Mouse (Mus musculus) intestine, embryonic 16.5 days (tissue): ENCODE data around the gene Olfr221. TPM values are rescaled to one million over a fixed set of nuclear protein-coding genes. Genes with fewer than 3 reads are reported as not detected.
"Not testable (repeated sequence)": the region's sequence is repeated elsewhere in the genome, so short reads cannot be mapped to it uniquely, and the experiment has no call there.

ENCODE experiments used
- ATAC-seq: fragments of 200-750 bp; cut with Nextera tagmentation; 2 replicates; pipeline ENCODE4 v1.8.0; 2017; ENCODE audit warnings: moderate TSS enrichment, moderate library complexity
- H3K27ac ChIP-seq: fragments of 300-500 bp; sonication (generic); 2 replicates; pipeline ENCODE4 v1.5.1; 2014; ENCODE audit warnings: mild to moderate bottlenecking, low read length
- H3K27me3 ChIP-seq: fragments of 300-500 bp; sonication (generic); replicated peaks from 2 replicates; pipeline ENCODE4 v1.6.1; 2014; ENCODE audit warnings: low read length, control low read depth, mixed read lengths; ENCODE audit not compliant: control insufficient read depth, insufficient read depth
- H3K36me3 ChIP-seq: fragments of 300-500 bp; sonication (generic); 2 replicates; pipeline ENCODE4 v1.6.1; 2014; ENCODE audit warnings: low read length, control low read depth; ENCODE audit not compliant: control insufficient read depth, insufficient read depth
- H3K4me1 ChIP-seq: fragments of 300-500 bp; sonication (generic); 2 replicates; pipeline ENCODE4 v1.6.1; 2014; ENCODE audit warnings: low read length, control low read depth, mixed read lengths; ENCODE audit not compliant: control insufficient read depth, insufficient read depth
- H3K4me2 ChIP-seq: fragments of 300-500 bp; sonication (generic); 2 replicates; pipeline ENCODE4 v1.6.1; 2014; ENCODE audit warnings: low read depth, low read length, control low read depth
- H3K4me3 ChIP-seq: fragments of 300-500 bp; sonication (generic); 2 replicates; pipeline ENCODE4 v1.5.1; 2014; ENCODE audit warnings: mild to moderate bottlenecking, low read length
- H3K9ac ChIP-seq: fragments of 300-500 bp; sonication (generic); 2 replicates; pipeline ENCODE4 v1.6.1; 2014; ENCODE audit warnings: low read depth, low read length
- H3K9me3 ChIP-seq: fragments of 300-500 bp; sonication (generic); 2 replicates; pipeline ENCODE4 v1.6.1; 2016; ENCODE audit warnings: low read length, control low read depth; ENCODE audit not compliant: control insufficient read depth
- WGBS: fragments of 180-500 bp; shearing (Covaris S2); extraction: QIAGEN DNeasy Blood & Tissue Kit; methylation state at CpG from one replicate; pipeline ENCODE4 v1.1.7; 2014; 5-methylcytosine and 5-hydroxymethylcytosine counted together
- polyA plus RNA-seq: library from polyadenylated mRNA; unstranded; fragments of >200 nt; fragmentation: Nextera tagmentation; extraction: Ambion mirVana; gene quantifications from 2 replicates; pipeline ENCODE4 v1.2.1, GENCODE M21; 2015

Gene Olfr221
- not detected in 2 replicates for polyA plus RNA-seq

DNA sequence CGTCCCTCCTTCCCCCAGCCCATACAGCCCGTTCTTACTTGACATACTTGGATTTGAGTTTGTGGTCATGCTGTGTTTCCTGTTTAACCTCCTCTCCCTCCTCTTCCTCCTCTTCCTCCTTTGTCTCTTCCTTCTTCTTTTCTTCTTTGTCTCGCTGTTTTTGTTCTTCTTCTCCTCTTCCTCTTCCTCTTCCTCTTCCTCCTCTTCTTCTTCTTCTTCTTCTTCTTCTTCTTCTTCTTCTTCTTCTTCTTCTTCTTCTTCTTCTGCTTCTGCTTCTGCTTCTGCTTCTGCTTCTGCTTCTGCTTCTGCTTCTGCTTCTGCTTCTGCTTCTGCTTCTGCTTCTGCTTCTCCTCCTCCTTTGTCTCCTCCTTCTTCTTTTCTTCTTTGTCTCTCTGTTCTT lies at the start of gene Olfr221:
Gene Olfr221, minus strand, starts transcription at position 101 of the 400 bp plus-strand sequence.
- H3K4me3 ChIP-seq, H3K4me1 ChIP-seq, H3K36me3 ChIP-seq, H3K4me2 ChIP-seq, H3K9me3 ChIP-seq, H3K27me3 ChIP-seq, H3K27ac ChIP-seq, H3K9ac ChIP-seq, ATAC-seq: not testable (repeated sequence)
- WGBS, result 65% methylated on average over 3 of the region's 3 CpGs

GRCm38 (mm10) chr14:52083083-52083482 lies 40.8 kb upstream of the Olfr221 start:
- no peaks in the 10 kb centered on the region for H3K4me1 ChIP-seq
- no peak overlapping the region for H3K9ac ChIP-seq
- H3K27ac ChIP-seq, result no peak overlapping the region
- H3K4me3 ChIP-seq, result no peak overlapping the region
- no peak overlapping the region for H3K4me2 ChIP-seq
- no peaks in the 10 kb centered on the region for H3K9me3 ChIP-seq
- H3K27me3 ChIP-seq, result no peaks in the 10 kb centered on the region
- H3K36me3 ChIP-seq, result 0 out of 2 replicates have a peak, but pooled peaks cover 4% of the 10 kb centered on the region
- no peak for ATAC-seq

GRCm38 (mm10) chr14:52071599-52072137 lies 29.4 kb upstream of the Olfr221 start:
- no peaks in the 10 kb centered on the region for H3K4me1 ChIP-seq
- H3K4me3 ChIP-seq, result no peak overlapping the region
- H3K27me3 ChIP-seq, result no peaks in the 10 kb centered on the region
- WGBS, result 92% methylated on average over 15 of the region's 15 CpGs
- peaks cover 10% of the 10 kb centered on the region; the same call in 1 of the 2 replicates for H3K36me3 ChIP-seq
- H3K4me2 ChIP-seq, result no peak overlapping the region
- no peaks in the 10 kb centered on the region for H3K9me3 ChIP-seq
- peak; percentile 37 for ATAC-seq
- no peak overlapping the region for H3K27ac ChIP-seq
- H3K9ac ChIP-seq, result no peak overlapping the region

DNA sequence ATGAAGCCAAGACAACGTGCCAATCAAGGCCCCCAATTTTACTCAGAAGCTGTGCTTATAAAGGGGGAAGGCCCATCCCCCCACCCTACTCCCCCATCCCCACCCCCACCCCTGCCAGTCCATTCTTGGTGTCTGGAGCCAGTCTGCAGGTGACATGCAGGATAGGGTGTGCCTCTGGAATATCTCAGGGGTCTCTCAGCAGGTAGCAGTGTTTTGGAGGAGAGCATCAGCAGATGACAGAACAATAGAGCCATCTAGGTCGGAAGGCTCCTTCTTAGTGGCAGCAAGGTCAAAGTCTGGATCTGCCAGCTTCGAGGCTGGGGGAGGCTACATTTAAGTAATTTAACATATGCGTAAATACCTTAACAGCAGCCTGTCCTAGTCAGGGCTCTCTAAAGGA lies 23.9 kb upstream of the Olfr221 start:
- no peak overlapping the region for H3K4me2 ChIP-seq
- H3K27me3 ChIP-seq, result no peaks in the 10 kb centered on the region
- H3K9me3 ChIP-seq, result no peaks in the 10 kb centered on the region
- no peak overlapping the region for H3K4me3 ChIP-seq
- no peaks in the 10 kb centered on the region for H3K36me3 ChIP-seq
- WGBS, result 54% methylated on average over 4 of the region's 4 CpGs
- H3K9ac ChIP-seq, result no peak overlapping the region
- ATAC-seq, result no peak
- H3K27ac ChIP-seq, result no peak overlapping the region
- no peaks in the 10 kb centered on the region for H3K4me1 ChIP-seq

DNA sequence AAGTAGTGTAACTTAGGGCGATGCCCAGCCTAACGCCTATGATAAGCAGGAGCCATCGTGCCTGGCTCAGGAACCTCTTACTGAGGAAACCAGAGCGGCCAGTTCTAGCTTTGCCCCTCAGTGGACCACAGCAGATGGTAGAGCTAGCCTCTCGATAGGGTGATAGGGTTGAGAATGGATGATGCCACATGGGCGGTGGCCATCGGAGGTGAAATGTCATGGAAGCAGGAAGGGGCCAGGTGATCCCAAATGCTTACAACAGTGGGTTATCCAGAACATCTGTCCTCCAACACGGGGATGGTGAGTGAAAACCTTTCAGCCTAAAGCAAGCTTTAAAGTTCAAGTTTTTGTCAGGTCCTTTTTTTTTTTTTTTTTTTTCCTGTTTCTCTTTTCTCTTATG lies 19.5 kb upstream of the Olfr221 start:
- H3K4me3 ChIP-seq, result no peak overlapping the region
- no peaks in the 10 kb centered on the region for H3K9me3 ChIP-seq
- H3K36me3 ChIP-seq, result no peaks in the 10 kb centered on the region
- no peak for ATAC-seq
- no peak overlapping the region for H3K4me2 ChIP-seq
- no peak overlapping the region for H3K27ac ChIP-seq
- no peaks in the 10 kb centered on the region; the same call in 1 of the 2 replicates for H3K4me1 ChIP-seq
- H3K9ac ChIP-seq, result no peak overlapping the region
- 87% methylated on average over 8 of the region's 8 CpGs for WGBS
- H3K27me3 ChIP-seq, result no peaks in the 10 kb centered on the region

DNA sequence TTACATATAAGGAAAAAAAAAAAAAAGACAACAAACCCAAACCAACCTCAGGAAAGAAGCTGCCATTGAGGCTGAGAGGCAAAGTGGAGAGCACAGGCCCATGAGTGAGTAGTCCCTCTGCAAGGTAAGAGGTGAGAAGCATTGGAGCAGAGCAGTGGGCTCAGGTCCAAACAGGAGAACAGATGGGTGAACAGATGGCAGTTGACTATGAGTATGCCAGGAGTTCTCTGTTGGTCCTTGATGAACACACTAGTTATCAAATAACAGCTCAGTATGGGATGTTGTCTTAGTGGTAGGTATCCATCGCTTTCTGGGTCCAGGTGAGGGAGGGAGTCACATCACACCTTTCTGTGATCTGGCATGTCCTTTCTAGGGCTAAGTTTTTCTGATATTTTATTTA lies 18.5 kb upstream of the Olfr221 start:
- Histone ChIP-seq H3K27ac (no peak overlapping the region), H3K9ac (no peak overlapping the region), H3K4me3 (no peak overlapping the region), H3K36me3 (no peaks in the 10 kb centered on the region), H3K27me3 (no peaks in the 10 kb centered on the region), H3K4me1 (no peaks in the 10 kb centered on the region; the same call in 1 of the 2 replicates), H3K4me2 (no peak overlapping the region), H3K9me3 (no peaks in the 10 kb centered on the region)
- ATAC-seq, result no peak
- WGBS, result 78% methylated on average over 1 of the region's 1 CpGs

DNA sequence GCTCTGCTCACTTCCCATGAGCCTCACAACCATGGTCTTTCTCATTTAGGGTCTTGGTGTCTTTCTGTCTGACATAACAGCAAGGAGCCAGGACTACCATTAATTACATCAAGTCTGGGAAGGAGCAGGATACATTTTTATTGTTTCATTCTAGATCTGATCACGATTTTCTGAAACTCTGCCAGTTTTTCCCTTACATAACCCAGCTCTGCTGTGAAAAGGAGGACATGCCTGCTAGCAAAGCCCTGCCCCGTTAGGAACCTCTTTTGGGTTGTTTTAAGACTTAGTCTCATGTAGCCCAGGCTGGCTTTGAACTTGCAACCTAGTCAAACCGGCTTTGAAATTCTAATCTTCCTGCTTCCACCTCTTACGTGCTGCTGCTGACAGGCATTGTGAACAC lies 17.7 kb upstream of the Olfr221 start:
- H3K36me3 ChIP-seq, result no peaks in the 10 kb centered on the region
- no peak overlapping the region for H3K4me3 ChIP-seq
- no peak overlapping the region for H3K9ac ChIP-seq
- ATAC-seq, result no peak
- 56% methylated on average over 4 of the region's 4 CpGs for WGBS
- no peaks in the 10 kb centered on the region for H3K9me3 ChIP-seq
- no peaks in the 10 kb centered on the region; the same call in 1 of the 2 replicates for H3K4me1 ChIP-seq
- no peak overlapping the region for H3K27ac ChIP-seq
- no peaks in the 10 kb centered on the region for H3K27me3 ChIP-seq
- H3K4me2 ChIP-seq, result no peak overlapping the region

DNA sequence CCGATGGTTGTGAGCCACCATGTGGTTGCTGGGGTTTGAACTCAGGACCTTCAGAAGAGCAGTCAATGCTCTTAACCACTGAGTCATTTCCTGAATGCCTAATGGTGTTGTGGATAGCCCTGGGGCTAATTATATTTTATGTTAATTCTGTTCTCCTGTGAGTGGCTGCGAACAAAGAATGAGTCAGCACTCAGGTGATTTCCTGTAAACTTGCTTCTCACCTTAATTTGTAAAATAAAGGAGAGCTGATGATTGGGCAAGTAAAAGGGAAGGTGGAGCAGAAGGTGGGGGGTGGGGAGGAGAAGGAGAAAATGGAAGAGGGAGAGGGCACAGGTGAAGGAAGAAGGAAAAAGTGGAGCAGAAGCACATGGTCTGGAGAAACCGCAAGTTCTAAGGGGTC lies 10.5 kb upstream of the Olfr221 start:
- ATAC-seq, H3K4me1 ChIP-seq, H3K27me3 ChIP-seq, H3K4me2 ChIP-seq, H3K36me3 ChIP-seq, H3K4me3 ChIP-seq, H3K9me3 ChIP-seq, H3K9ac ChIP-seq, H3K27ac ChIP-seq: not testable (repeated sequence)
- 87% methylated on average over 3 of the region's 3 CpGs for WGBS

DNA sequence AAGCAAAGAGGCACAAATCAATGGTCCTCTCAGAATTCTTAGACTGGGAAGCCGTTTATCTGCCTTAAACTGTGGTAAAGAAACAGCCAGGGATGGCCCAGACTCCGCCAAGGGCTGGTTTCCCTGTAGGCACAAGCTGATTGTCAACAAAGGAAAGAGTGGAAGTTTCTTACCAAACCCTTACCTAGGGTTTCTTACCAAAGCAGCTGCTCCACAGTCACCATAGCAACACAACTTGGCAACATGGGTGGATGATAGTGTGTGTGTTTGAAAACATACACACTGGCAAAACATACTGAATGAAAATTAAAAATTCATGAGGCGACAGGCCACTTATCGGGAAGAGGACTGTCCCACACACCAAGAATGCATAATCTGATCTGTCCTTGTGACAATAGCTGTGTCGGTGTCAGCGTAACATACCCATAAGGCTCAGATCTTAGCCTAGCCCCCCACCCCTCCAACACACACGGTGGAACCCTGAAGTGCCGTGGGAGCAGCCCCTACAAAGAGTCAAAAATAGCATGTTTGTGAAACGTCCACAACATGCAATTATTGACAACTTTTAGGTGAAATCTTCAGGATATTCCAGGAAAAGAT lies 3.8 kb upstream of the Olfr221 start:
- H3K36me3 ChIP-seq, result no peaks in the 10 kb centered on the region
- H3K27me3 ChIP-seq, result no peaks in the 10 kb centered on the region
- no peak overlapping the region for H3K4me3 ChIP-seq
- WGBS, result 79% methylated on average over 9 of the region's 9 CpGs
- no peaks in the 10 kb centered on the region for H3K4me1 ChIP-seq
- ATAC-seq, result no peak
- H3K4me2 ChIP-seq, result no peak overlapping the region
- H3K9me3 ChIP-seq, result no peaks in the 10 kb centered on the region
- H3K9ac ChIP-seq, result no peak overlapping the region
- no peak overlapping the region for H3K27ac ChIP-seq
